Mouse (Mus musculus) limb, embryonic 15.5 days (tissue): ENCODE data around the gene B3gntl1. TPM values are rescaled to one million over a fixed set of nuclear protein-coding genes. Genes with fewer than 3 reads are reported as not detected.

Experiments used
- ATAC-seq: fragments of 200-750 bp; cut with Nextera tagmentation; 2 replicates; pipeline ENCODE4 v1.8.0; 2017; ENCODE audit warnings: low read depth, moderate TSS enrichment; ENCODE audit not compliant: insufficient number of reproducible peaks, low FRiP score, low TSS enrichment
- H3K27ac ChIP-seq: fragments of 300-500 bp; sonication (generic); 2 replicates; pipeline ENCODE4 v1.5.1; 2015; ENCODE audit warnings: moderate library complexity, mild to moderate bottlenecking, inconsistent platforms
- H3K27me3 ChIP-seq: fragments of 300-500 bp; sonication (generic); 2 replicates; pipeline ENCODE4 v1.6.1; 2015; ENCODE audit warnings: inconsistent platforms
- H3K36me3 ChIP-seq: fragments of 300-500 bp; sonication (generic); 2 replicates; pipeline ENCODE4 v1.6.1; 2015; ENCODE audit warnings: inconsistent platforms
- H3K4me1 ChIP-seq: fragments of 300-500 bp; sonication (generic); 2 replicates; pipeline ENCODE4 v1.6.1; 2015; ENCODE audit warnings: inconsistent platforms
- H3K4me2 ChIP-seq: fragments of 300-500 bp; sonication (generic); 2 replicates; pipeline ENCODE4 v1.6.1; 2015; ENCODE audit warnings: mild to moderate bottlenecking, inconsistent platforms
- H3K4me3 ChIP-seq: fragments of 300-500 bp; sonication (generic); 2 replicates; pipeline ENCODE4 v1.5.1; 2015; ENCODE audit warnings: mild to moderate bottlenecking, inconsistent platforms
- H3K9ac ChIP-seq: fragments of 300-500 bp; sonication (generic); 2 replicates; pipeline ENCODE4 v1.6.1; 2015; ENCODE audit warnings: inconsistent platforms
- H3K9me3 ChIP-seq: fragments of 300-500 bp; sonication (generic); 2 replicates; pipeline ENCODE4 v1.6.1; 2016; ENCODE audit warnings: inconsistent platforms
- WGBS: fragments of 180-500 bp; shearing (Covaris S2); methylation state at CpG from one replicate; pipeline ENCODE4 v1.1.7; 2015; 5-methylcytosine and 5-hydroxymethylcytosine counted together
- polyA plus RNA-seq: library from polyadenylated mRNA; unstranded; fragments of >200 nt; fragmentation: Nextera tagmentation; extraction: Ambion mirVana; gene quantifications from 2 replicates; pipeline ENCODE4 v1.2.1, GENCODE M21; 2015

B3gntl1 gene
- polyA plus RNA-seq, 1 experiment from 2014 or later = 9.5 TPM

- H3K36me3 ChIP-seq = peaks cover 42% of the 10 kb centered on the region
- H3K27ac ChIP-seq = no peak overlapping the region
- no peak for ATAC-seq
- H3K9ac ChIP-seq = no peak overlapping the region
- no peaks in the 10 kb centered on the region for H3K4me1 ChIP-seq
- H3K4me3 ChIP-seq = no peak overlapping the region
- H3K4me2 ChIP-seq = no peak overlapping the region
- no peaks in the 10 kb centered on the region for H3K9me3 ChIP-seq
- H3K27me3 ChIP-seq = no peaks in the 10 kb centered on the region
- 86% methylated on average over 2 of the region's 2 CpGs for WGBS
Measured at GRCm38 (mm10) chr11:121641501-121642145, 31.3 kb downstream of the B3gntl1 start.

- Histone ChIP-seq H3K36me3 (peaks cover 49% of the 10 kb centered on the region), H3K27ac (no peak overlapping the region), H3K4me1 (no peaks in the 10 kb centered on the region), H3K4me3 (no peak overlapping the region), H3K9me3 (no peaks in the 10 kb centered on the region), H3K27me3 (no peaks in the 10 kb centered on the region), H3K4me2 (no peak overlapping the region), H3K9ac (no peak overlapping the region)
- WGBS = 92% methylated on average over 10 of the region's 10 CpGs
- ATAC-seq = no peak
Measured at GRCm38 (mm10) chr11:121636646-121637045, 36.3 kb downstream of the B3gntl1 start.

GRCm38 (mm10) chr11:121631410-121631809 is 41.5 kb downstream of the B3gntl1 start:
- Histone ChIP-seq H3K36me3 (peaks cover 41% of the 10 kb centered on the region), H3K9ac (no peak overlapping the region), H3K27ac (no peak overlapping the region), H3K4me3 (no peak overlapping the region), H3K4me2 (no peak overlapping the region), H3K27me3 (no peaks in the 10 kb centered on the region), H3K9me3 (no peaks in the 10 kb centered on the region), H3K4me1 (no peaks in the 10 kb centered on the region)
- WGBS = 94% methylated on average over 7 of the region's 7 CpGs
- ATAC-seq = no peak

GRCm38 (mm10) chr11:121630406-121630805 is 42.5 kb downstream of the B3gntl1 start:
- WGBS = 88% methylated on average over 4 of the region's 4 CpGs
- no peaks in the 10 kb centered on the region for H3K9me3 ChIP-seq
- peaks cover 31% of the 10 kb centered on the region for H3K36me3 ChIP-seq
- no peak overlapping the region for H3K4me2 ChIP-seq
- H3K9ac ChIP-seq = no peak overlapping the region
- no peak for ATAC-seq
- no peaks in the 10 kb centered on the region for H3K4me1 ChIP-seq
- H3K27me3 ChIP-seq = no peaks in the 10 kb centered on the region
- H3K4me3 ChIP-seq = no peak overlapping the region
- no peak overlapping the region for H3K27ac ChIP-seq

GRCm38 (mm10) chr11:121629529-121629928 is 43.4 kb downstream of the B3gntl1 start:
- Histone ChIP-seq H3K4me2 (no peak overlapping the region), H3K9me3 (no peaks in the 10 kb centered on the region), H3K36me3 (peaks cover 28% of the 10 kb centered on the region), H3K4me3 (no peak overlapping the region), H3K4me1 (no peaks in the 10 kb centered on the region), H3K27ac (no peak overlapping the region), H3K9ac (no peak overlapping the region), H3K27me3 (no peaks in the 10 kb centered on the region)
- no peak for ATAC-seq
- WGBS = 97% methylated on average over 6 of the region's 6 CpGs

- Histone ChIP-seq H3K9me3 (no peaks in the 10 kb centered on the region), H3K4me3 (no peak overlapping the region), H3K4me2 (no peak overlapping the region), H3K36me3 (peaks cover 45% of the 10 kb centered on the region), H3K9ac (no peak overlapping the region), H3K27me3 (no peaks in the 10 kb centered on the region), H3K4me1 (no peaks in the 10 kb centered on the region), H3K27ac (no peak overlapping the region)
- no peak for ATAC-seq
- WGBS = 83% methylated on average over 5 of the region's 5 CpGs
Measured at GRCm38 (mm10) chr11:121627521-121627920, 45.4 kb downstream of the B3gntl1 start.

- Histone ChIP-seq H3K36me3 (peaks cover 60% of the 10 kb centered on the region), H3K4me1 (no peaks in the 10 kb centered on the region), H3K9me3 (no peaks in the 10 kb centered on the region), H3K9ac (no peak overlapping the region), H3K27ac (no peak overlapping the region), H3K4me3 (no peak overlapping the region), H3K27me3 (no peaks in the 10 kb centered on the region), H3K4me2 (no peak overlapping the region)
- WGBS = 77% methylated on average over 4 of the region's 4 CpGs
- no peak for ATAC-seq
Measured at GRCm38 (mm10) chr11:121625007-121625406, 47.9 kb downstream of the B3gntl1 start.

GRCm38 (mm10) chr11:121617371-121617770 is 55.6 kb downstream of the B3gntl1 start:
- WGBS = 77% methylated on average over 1 of the region's 1 CpGs
- H3K4me1 ChIP-seq = no peaks in the 10 kb centered on the region
- H3K9me3 ChIP-seq = no peaks in the 10 kb centered on the region
- peaks cover 80% of the 10 kb centered on the region for H3K36me3 ChIP-seq
- H3K9ac ChIP-seq = no peak overlapping the region
- no peak overlapping the region for H3K27ac ChIP-seq
- no peak overlapping the region for H3K4me3 ChIP-seq
- H3K27me3 ChIP-seq = no peaks in the 10 kb centered on the region
- no peak for ATAC-seq
- no peak overlapping the region for H3K4me2 ChIP-seq

GRCm38 (mm10) chr11:121616501-121616900 is 56.5 kb downstream of the B3gntl1 start:
- Histone ChIP-seq H3K4me3 (no peak overlapping the region), H3K9me3 (no peaks in the 10 kb centered on the region), H3K4me2 (no peak overlapping the region), H3K27me3 (no peaks in the 10 kb centered on the region), H3K27ac (no peak overlapping the region), H3K36me3 (peaks cover 74% of the 10 kb centered on the region), H3K4me1 (no peaks in the 10 kb centered on the region), H3K9ac (no peak overlapping the region)
- ATAC-seq = no peak

GRCm38 (mm10) chr11:121615961-121616485 is 56.9 kb downstream of the B3gntl1 start:
- H3K4me3 ChIP-seq = no peak overlapping the region
- peaks cover 74% of the 10 kb centered on the region for H3K36me3 ChIP-seq
- no peak for ATAC-seq
- H3K9me3 ChIP-seq = no peaks in the 10 kb centered on the region
- 73% methylated on average over 3 of the region's 3 CpGs for WGBS
- H3K27me3 ChIP-seq = no peaks in the 10 kb centered on the region
- no peak overlapping the region for H3K4me2 ChIP-seq
- no peak overlapping the region for H3K27ac ChIP-seq
- H3K9ac ChIP-seq = no peak overlapping the region
- no peaks in the 10 kb centered on the region for H3K4me1 ChIP-seq

GRCm38 (mm10) chr11:121610976-121611375 is 62.0 kb downstream of the B3gntl1 start:
- no peaks in the 10 kb centered on the region for H3K27me3 ChIP-seq
- no peak overlapping the region for H3K9ac ChIP-seq
- ATAC-seq = no peak
- H3K9me3 ChIP-seq = no peaks in the 10 kb centered on the region
- H3K4me2 ChIP-seq = no peak overlapping the region
- no peaks in the 10 kb centered on the region for H3K4me1 ChIP-seq
- H3K36me3 ChIP-seq = peaks cover 69% of the 10 kb centered on the region
- H3K27ac ChIP-seq = no peak overlapping the region
- no peak overlapping the region for H3K4me3 ChIP-seq

- Histone ChIP-seq H3K9me3 (no peaks in the 10 kb centered on the region), H3K4me1 (no peaks in the 10 kb centered on the region), H3K36me3 (peaks cover 72% of the 10 kb centered on the region), H3K4me2 (no peak overlapping the region), H3K27me3 (no peaks in the 10 kb centered on the region), H3K9ac (no peak overlapping the region), H3K27ac (no peak overlapping the region), H3K4me3 (no peak overlapping the region)
- 96% methylated on average over 6 of the region's 6 CpGs for WGBS
- no peak for ATAC-seq
Measured at GRCm38 (mm10) chr11:121605604-121606003, 67.3 kb downstream of the B3gntl1 start.

- 46% methylated on average over 3 of the region's 3 CpGs for WGBS
- Histone ChIP-seq H3K9ac (no peak overlapping the region), H3K4me1 (peaks cover 4% of the 10 kb centered on the region; the same call in 1 of the 2 replicates), H3K27me3 (no peaks in the 10 kb centered on the region), H3K27ac (peak overlapping the region; percentile 66), H3K9me3 (no peaks in the 10 kb centered on the region), H3K4me3 (no peak overlapping the region), H3K36me3 (peaks cover 47% of the 10 kb centered on the region), H3K4me2 (no peak overlapping the region)
- ATAC-seq = 0 out of 2 replicates have a peak, but pooled peaks have one; percentile 48
Measured at GRCm38 (mm10) chr11:121601422-121601821, 71.5 kb downstream of the B3gntl1 start.
